Mouse (Mus musculus) liver, adult 2 months (tissue): Measurements from ENCODE around the gene Slc45a1. TPM values are rescaled to one million over a fixed set of nuclear protein-coding genes. Genes with fewer than 3 reads are reported as not detected.

Experiments
- DNase-seq: peaks from one replicate; pipeline ENCODE4 v3.0.0-alpha.2; 2011; ENCODE audit warnings: low read depth, low spot score; ENCODE audit errors: extremely low read depth
- H3K27ac ChIP-seq: fragments of 200-500 bp; replicated peaks from 2 replicates; pipeline ENCODE4 v1.5.1; 2012; ENCODE audit warnings: low read depth, mild to moderate bottlenecking, control low read depth, inconsistent platforms, low read length; ENCODE audit not compliant: insufficient read depth
- H3K27me3 ChIP-seq: fragments of 200-500 bp; 2 replicates; pipeline ENCODE4 v1.6.1; 2012; ENCODE audit warnings: mild to moderate bottlenecking, moderate library complexity, low read length, inconsistent platforms; ENCODE audit not compliant: control insufficient read depth, insufficient read depth
- H3K36me3 ChIP-seq: fragments of 200-500 bp; 2 replicates; pipeline ENCODE4 v1.6.1; 2012; ENCODE audit warnings: low read length, inconsistent platforms; ENCODE audit not compliant: control insufficient read depth, insufficient read depth
- H3K4me1 ChIP-seq: fragments of 200-500 bp; 2 replicates; pipeline ENCODE4 v1.6.1; 2011; ENCODE audit warnings: low read length; ENCODE audit not compliant: control insufficient read depth, insufficient read depth
- H3K4me3 ChIP-seq: fragments of 200-500 bp; 2 replicates; pipeline ENCODE4 v1.5.1; 2011; ENCODE audit warnings: low read depth, mild to moderate bottlenecking, control low read depth, low read length, moderate library complexity; ENCODE audit not compliant: insufficient read depth
- H3K79me2 ChIP-seq: fragments of 200-500 bp; 2 replicates; pipeline ENCODE4 v1.6.1; 2012; ENCODE audit warnings: inconsistent platforms, mild to moderate bottlenecking, low read length, moderate library complexity; ENCODE audit not compliant: control insufficient read depth, insufficient read depth
- H3K9ac ChIP-seq: fragments of 200-500 bp; 2 replicates; pipeline ENCODE4 v1.6.1; 2012; ENCODE audit warnings: low read depth, mild to moderate bottlenecking, control low read depth, inconsistent platforms, low read length
- CTCF ChIP-seq: fragments of 200-500 bp; IDR thresholded peaks from 2 replicates; pipeline ENCODE4 v1.5.1; 2011; ENCODE audit warnings: low read depth, low read length, control low read depth
- POLR2A ChIP-seq: fragments of 200-500 bp; IDR thresholded peaks from 2 replicates; pipeline ENCODE4 v1.6.1; 2011; ENCODE audit warnings: low read length, control low read depth; ENCODE audit not compliant: insufficient read depth; ENCODE audit errors: extremely low read depth
- WGBS: fragments of 180-500 bp; shearing (Covaris S2); methylation state at CpG from one replicate; pipeline ENCODE4 v1.1.7; 2018; 5-methylcytosine and 5-hydroxymethylcytosine counted together
- polyA plus RNA-seq: library from polyadenylated mRNA; depleted of rRNA; stranded (reverse); fragments of >200 nt; gene quantifications from 2 replicates; pipeline ENCODE4 v1.2.3, GENCODE M21; 2012; rRNA removed
- total RNA-seq: library from RNA; depleted of rRNA; stranded (reverse); fragments of >200 nt; gene quantifications from 2 replicates; pipeline ENCODE4 v1.2.3, GENCODE M21; 2014; rRNA removed

Gene Slc45a1
- total and polyA plus RNA-seq, 2 experiments = not detected

- 73% methylated on average over 10 of the region's 10 CpGs for WGBS
- TF ChIP-seq POLR2A (no peak), CTCF (no peak)
- no peaks in the 10 kb centered on the region; the same call in 1 of the 2 replicates for H3K36me3 ChIP-seq
- H3K4me1 ChIP-seq = peaks cover 37% of the 10 kb centered on the region
- H3K4me3 ChIP-seq = no peak overlapping the region
- no peak overlapping the region for H3K27ac ChIP-seq
- H3K9ac ChIP-seq = no peak overlapping the region
- DNase-seq = no peak
- peaks cover 35% of the 10 kb centered on the region for H3K79me2 ChIP-seq
- no peaks in the 10 kb centered on the region for H3K27me3 ChIP-seq
Measured at GRCm38 (mm10) chr4:150581931-150582723, 69.8 kb downstream of the Slc45a1 start.

Other genes starting within 250 kb of the Slc45a1 start
- 589 and 661 TPM in 2 replicates for gene Errfi1, start 201.7 kb upstream of the Slc45a1 start, total RNA-seq
- gene Errfi1, start 201.7 kb upstream of the Slc45a1 start, polyA plus RNA-seq = 259 and 295 TPM in 2 replicates